Mouse (Mus musculus) limb, embryonic 11.5 days (tissue): ENCODE data around the gene Clnk. TPM values are rescaled to one million over a fixed set of nuclear protein-coding genes. Genes with fewer than 3 reads are reported as not detected.

ENCODE experiments used
- ATAC-seq: fragments of 200-750 bp; cut with Nextera tagmentation; 2 replicates; pipeline ENCODE4 v1.8.0; 2017; ENCODE audit warnings: low read depth; ENCODE audit not compliant: insufficient number of reproducible peaks, low FRiP score, low TSS enrichment
- DNase-seq: peaks from one replicate; pipeline ENCODE4 v3.0.0-alpha.2; 2015; ENCODE audit warnings: low spot score
- H3K27ac ChIP-seq: fragments of 300-500 bp; sonication (generic); replicated peaks from 2 replicates; pipeline ENCODE4 v1.5.1; 2014; ENCODE audit warnings: low read depth, mild to moderate bottlenecking, low read length
- H3K27me3 ChIP-seq: fragments of 300-500 bp; sonication (generic); 2 replicates; pipeline ENCODE4 v1.6.1; 2014; ENCODE audit warnings: mild to moderate bottlenecking, low read length, mixed read lengths; ENCODE audit not compliant: control insufficient read depth, insufficient read depth
- H3K36me3 ChIP-seq: fragments of 300-500 bp; sonication (generic); 2 replicates; pipeline ENCODE4 v1.6.1; 2014; ENCODE audit warnings: mild to moderate bottlenecking, low read length, moderate library complexity, mixed read lengths; ENCODE audit not compliant: control insufficient read depth, insufficient read depth
- H3K4me1 ChIP-seq: fragments of 300-500 bp; sonication (generic); 2 replicates; pipeline ENCODE4 v1.6.1; 2014; ENCODE audit warnings: low read length, mixed read lengths; ENCODE audit not compliant: control insufficient read depth, insufficient read depth
- H3K4me2 ChIP-seq: fragments of 300-500 bp; sonication (generic); 2 replicates; pipeline ENCODE4 v1.6.1; 2014; ENCODE audit warnings: low read depth, mild to moderate bottlenecking, moderate library complexity; ENCODE audit not compliant: severe bottlenecking
- H3K4me3 ChIP-seq: fragments of 300-500 bp; sonication (generic); 2 replicates; pipeline ENCODE4 v1.5.1; 2014; ENCODE audit warnings: low read depth, low read length
- H3K9ac ChIP-seq: fragments of 300-500 bp; sonication (generic); 2 replicates; pipeline ENCODE4 v1.6.1; 2014; ENCODE audit warnings: mild to moderate bottlenecking, low read length
- H3K9me3 ChIP-seq: fragments of 300-500 bp; sonication (generic); 2 replicates; pipeline ENCODE4 v1.6.1; 2016; ENCODE audit warnings: low read length; ENCODE audit not compliant: control insufficient read depth
- WGBS: fragments of 180-500 bp; shearing (Covaris S2); extraction: QIAGEN DNeasy Blood & Tissue Kit; methylation state at CpG from one replicate; pipeline ENCODE4 v1.1.7; 2014; 5-methylcytosine and 5-hydroxymethylcytosine counted together
- polyA plus RNA-seq: library from polyadenylated mRNA; unstranded; fragments of >200 nt; fragmentation: Nextera tagmentation; extraction: Ambion mirVana; gene quantifications from 2 replicates; pipeline ENCODE4 v1.2.1, GENCODE M21; 2014

The Clnk gene
- polyA plus RNA-seq, 1 experiment from 2014 or later: 0.08 TPM

DNA sequence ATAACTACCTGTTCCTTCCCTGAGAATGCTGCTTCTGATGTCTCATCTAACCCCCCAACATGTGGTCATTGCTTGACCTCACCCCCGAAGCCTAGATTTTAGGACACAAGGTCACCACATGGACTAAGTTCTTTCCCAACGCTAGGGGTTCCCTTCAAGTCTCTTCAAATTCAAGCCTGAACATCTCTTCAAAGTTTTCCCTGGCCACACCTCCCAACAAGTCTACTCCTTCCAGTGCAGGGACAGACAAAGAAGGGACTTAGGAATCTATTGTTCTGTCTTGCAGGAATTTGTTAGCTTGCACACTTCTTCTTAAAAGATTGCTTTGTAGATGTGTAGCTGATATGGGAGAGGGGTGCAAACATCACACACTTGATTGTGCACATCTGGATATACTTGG is 174.5 kb downstream of the Clnk start:
- DNase-seq: no peak
- Histone ChIP-seq H3K9me3 (no peaks in the 10 kb centered on the region), H3K4me1 (no peaks in the 10 kb centered on the region), H3K27me3 (no peaks in the 10 kb centered on the region), H3K27ac (no peak overlapping the region), H3K4me2 (no peak overlapping the region), H3K4me3 (no peak overlapping the region), H3K36me3 (no peaks in the 10 kb centered on the region), H3K9ac (no peak overlapping the region)
- ATAC-seq: no peak
- WGBS: 72% methylated on average over 2 of the region's 2 CpGs

DNA sequence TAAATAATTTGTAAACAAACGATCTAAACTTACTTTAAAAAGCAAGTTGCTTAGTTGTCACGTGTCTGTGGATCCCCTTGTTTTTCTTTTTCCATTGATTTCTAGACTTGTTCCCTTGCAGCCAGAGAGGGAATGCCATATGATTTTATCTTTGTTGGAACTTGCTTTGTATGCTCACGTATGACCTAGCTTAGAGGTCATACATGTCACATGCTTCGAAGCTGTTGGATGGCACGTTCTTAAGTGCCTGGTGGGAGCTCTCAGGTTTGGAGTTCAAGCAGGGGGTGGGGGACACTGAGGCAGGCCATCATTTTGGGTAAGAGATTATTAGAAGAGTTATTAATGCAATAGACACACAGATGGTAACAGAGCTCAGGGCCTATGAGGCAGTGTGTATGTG is 178.1 kb downstream of the Clnk start:
- ATAC-seq (no peak), DNase-seq (no peak)
- H3K4me3 ChIP-seq: no peak overlapping the region
- H3K27ac ChIP-seq: no peak overlapping the region
- H3K27me3 ChIP-seq: no peaks in the 10 kb centered on the region
- no peaks in the 10 kb centered on the region for H3K9me3 ChIP-seq
- no peak overlapping the region for H3K9ac ChIP-seq
- H3K4me2 ChIP-seq: no peak overlapping the region
- H3K4me1 ChIP-seq: no peaks in the 10 kb centered on the region
- no peaks in the 10 kb centered on the region for H3K36me3 ChIP-seq
- 82% methylated on average over 5 of the region's 5 CpGs for WGBS

GRCm38 (mm10) chr5:38698046-38698445 is 178.6 kb downstream of the Clnk start:
- WGBS: 73% methylated on average over 3 of the region's 3 CpGs
- H3K4me3 ChIP-seq: no peak overlapping the region
- H3K36me3 ChIP-seq: no peaks in the 10 kb centered on the region
- H3K4me1 ChIP-seq: no peaks in the 10 kb centered on the region
- DNase-seq (no peak), ATAC-seq (no peak)
- no peak overlapping the region for H3K27ac ChIP-seq
- H3K9ac ChIP-seq: no peak overlapping the region
- no peak overlapping the region for H3K4me2 ChIP-seq
- no peaks in the 10 kb centered on the region for H3K27me3 ChIP-seq
- no peaks in the 10 kb centered on the region for H3K9me3 ChIP-seq

DNA sequence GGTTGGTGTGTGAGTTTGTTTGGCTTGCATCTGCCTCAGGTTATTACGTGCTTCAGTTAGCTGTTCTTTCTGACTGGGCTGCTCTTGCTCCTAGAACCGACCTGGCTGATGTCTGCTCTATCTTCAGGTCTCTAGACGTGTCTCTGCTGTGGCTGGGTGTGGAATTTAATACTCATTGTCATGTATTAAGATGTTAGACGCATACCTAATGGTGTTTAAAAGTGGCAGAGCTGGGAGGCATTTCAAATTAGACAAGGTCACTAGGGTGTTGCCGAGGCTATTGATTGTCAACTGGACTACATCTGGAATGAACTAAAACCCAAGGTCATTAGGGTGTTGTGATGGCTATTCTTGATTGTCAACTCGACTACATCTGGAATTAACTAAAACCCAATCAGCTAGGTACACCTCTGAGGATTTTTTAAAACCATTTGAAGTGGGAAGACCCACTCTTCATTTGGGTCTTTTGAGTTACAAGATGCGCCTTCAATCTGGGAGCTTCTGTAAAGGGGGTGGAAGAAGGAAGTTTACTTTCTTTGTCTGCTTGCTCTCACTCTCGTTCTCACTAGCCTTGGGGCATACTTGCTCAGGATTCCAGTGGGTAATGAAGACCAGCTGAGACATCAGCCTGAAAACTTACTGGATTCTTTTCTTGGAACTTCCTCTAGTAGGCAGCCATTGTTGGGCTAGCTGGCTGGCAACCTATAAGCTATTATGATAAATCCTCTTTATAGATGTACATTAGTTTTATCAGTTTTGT is 179.8 kb downstream of the Clnk start:
- H3K9me3 ChIP-seq: no peaks in the 10 kb centered on the region
- H3K4me1 ChIP-seq: no peaks in the 10 kb centered on the region
- no peak overlapping the region for H3K27ac ChIP-seq
- WGBS: 28% methylated on average over 8 of the region's 8 CpGs
- H3K4me3 ChIP-seq: no peak overlapping the region
- ATAC-seq (no peak), DNase-seq (peak; percentile 35)
- no peaks in the 10 kb centered on the region for H3K27me3 ChIP-seq
- no peaks in the 10 kb centered on the region for H3K36me3 ChIP-seq
- no peak overlapping the region for H3K9ac ChIP-seq
- no peak overlapping the region for H3K4me2 ChIP-seq

GRCm38 (mm10) chr5:38692859-38693258 is 183.8 kb downstream of the Clnk start:
- ATAC-seq (no peak), DNase-seq (no peak)
- no peaks in the 10 kb centered on the region for H3K4me1 ChIP-seq
- no peaks in the 10 kb centered on the region for H3K9me3 ChIP-seq
- no peaks in the 10 kb centered on the region for H3K36me3 ChIP-seq
- no peak overlapping the region for H3K9ac ChIP-seq
- 84% methylated on average over 6 of the region's 6 CpGs for WGBS
- H3K27ac ChIP-seq: no peak overlapping the region
- H3K4me3 ChIP-seq: no peak overlapping the region
- no peak overlapping the region for H3K4me2 ChIP-seq
- no peaks in the 10 kb centered on the region for H3K27me3 ChIP-seq

GRCm38 (mm10) chr5:38689186-38689585 is 187.4 kb downstream of the Clnk start:
- no peaks in the 10 kb centered on the region for H3K4me1 ChIP-seq
- H3K9ac ChIP-seq: no peak overlapping the region
- no peak overlapping the region for H3K4me3 ChIP-seq
- ATAC-seq (no peak), DNase-seq (no peak)
- H3K36me3 ChIP-seq: no peaks in the 10 kb centered on the region
- no peaks in the 10 kb centered on the region for H3K27me3 ChIP-seq
- H3K4me2 ChIP-seq: no peak overlapping the region
- H3K9me3 ChIP-seq: no peaks in the 10 kb centered on the region
- 86% methylated on average over 6 of the region's 6 CpGs for WGBS
- no peak overlapping the region for H3K27ac ChIP-seq

DNA sequence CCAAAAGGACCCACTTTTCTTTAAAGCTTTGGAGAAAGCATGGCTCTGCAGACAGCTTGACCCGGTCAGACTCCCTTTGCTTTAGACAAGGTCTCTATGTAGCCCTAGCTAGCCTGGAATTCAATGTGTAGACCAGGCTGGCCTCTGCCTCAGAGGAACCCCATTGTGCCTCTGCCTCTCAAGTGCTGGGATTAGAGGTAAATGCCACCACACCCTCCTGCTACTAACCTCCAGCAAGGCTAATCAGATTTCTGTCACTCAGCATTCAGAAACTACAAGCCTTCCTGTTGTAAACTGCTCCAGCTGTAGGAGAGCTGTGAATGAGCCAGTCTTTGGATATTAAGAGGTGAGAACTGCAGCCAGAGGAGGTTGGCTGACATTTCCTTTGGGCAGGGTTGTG is 188.9 kb downstream of the Clnk start:
- H3K36me3 ChIP-seq: no peaks in the 10 kb centered on the region
- WGBS: 92% methylated on average over 1 of the region's 1 CpGs

DNA sequence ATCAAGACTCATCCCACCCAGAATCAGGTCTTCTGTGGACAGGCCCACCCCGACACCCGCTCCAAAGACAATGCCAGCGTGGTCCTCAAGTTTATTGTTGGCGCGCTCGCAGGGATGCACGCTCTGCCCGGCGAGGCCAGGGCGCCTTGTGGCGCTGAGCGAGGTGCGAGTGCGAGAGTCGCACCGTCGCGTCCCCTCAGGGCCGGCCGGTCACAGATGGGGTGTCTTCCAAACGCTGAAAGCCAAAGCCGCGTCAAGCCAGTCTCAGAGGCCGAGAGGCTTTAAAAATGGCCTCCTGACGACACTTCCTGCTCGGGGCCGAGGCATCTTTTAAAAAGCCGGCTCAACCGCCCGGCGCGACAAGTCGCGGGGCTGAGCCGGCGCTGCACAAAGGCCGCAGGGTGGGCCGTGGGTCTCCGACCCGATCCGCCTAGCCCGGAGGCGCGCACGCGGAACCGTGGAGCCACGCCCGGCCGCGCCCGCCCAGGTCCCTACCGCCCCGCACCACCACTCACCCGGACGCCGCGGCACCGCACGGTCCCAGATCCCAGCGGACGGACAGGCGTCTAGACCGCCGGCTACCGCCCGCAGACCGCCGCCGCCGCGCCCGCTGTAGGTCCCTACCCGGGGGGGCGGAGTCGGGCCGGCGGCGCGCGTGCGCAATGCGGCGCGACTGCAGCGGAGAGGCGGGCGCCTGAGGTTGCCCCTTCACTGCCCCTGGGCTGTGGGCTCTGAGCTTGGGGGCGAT is 192.3 kb downstream of the Clnk start, which contains the start of gene Zfp518b:
TSS of gene Zfp518b (minus strand) at position 663 of the 748 bp plus-strand sequence.
- Histone ChIP-seq H3K4me1 (no peaks in the 10 kb centered on the region), H3K9me3 (no peaks in the 10 kb centered on the region), H3K36me3 (peaks cover 18% of the 10 kb centered on the region), H3K4me2 (peak within 1 kb of the TSS; percentile 44), H3K9ac (peak within 1 kb of the TSS; percentile 94), H3K4me3 (peak within 1 kb of the TSS; percentile 62), H3K27me3 (no peaks in the 10 kb centered on the region), H3K27ac (peak within 1 kb of the TSS; percentile 69; the same call in 1 of the 2 replicates)
- WGBS: under 1% methylated on average over 57 of the region's 89 CpGs
- peak; percentile 87 for DNase-seq
- peak; percentile 93 for ATAC-seq

More for the DNA sequence above, 188.9 kb downstream of the Clnk start:
- Histone ChIP-seq H3K4me2 (no peak overlapping the region), H3K9me3 (no peaks in the 10 kb centered on the region), H3K27ac (no peak overlapping the region), H3K4me1 (no peaks in the 10 kb centered on the region), H3K27me3 (no peaks in the 10 kb centered on the region), H3K4me3 (no peak overlapping the region), H3K9ac (no peak overlapping the region)
- DNase-seq (no peak), ATAC-seq (no peak)
